Mouse (Mus musculus) kidney, adult 9 months (tissue): ENCODE results near the gene Rbp2.

Experiments used
- DNase-seq: peaks from one replicate; pipeline ENCODE4 v3.0.0; 2022

The Rbp2 gene

DNA sequence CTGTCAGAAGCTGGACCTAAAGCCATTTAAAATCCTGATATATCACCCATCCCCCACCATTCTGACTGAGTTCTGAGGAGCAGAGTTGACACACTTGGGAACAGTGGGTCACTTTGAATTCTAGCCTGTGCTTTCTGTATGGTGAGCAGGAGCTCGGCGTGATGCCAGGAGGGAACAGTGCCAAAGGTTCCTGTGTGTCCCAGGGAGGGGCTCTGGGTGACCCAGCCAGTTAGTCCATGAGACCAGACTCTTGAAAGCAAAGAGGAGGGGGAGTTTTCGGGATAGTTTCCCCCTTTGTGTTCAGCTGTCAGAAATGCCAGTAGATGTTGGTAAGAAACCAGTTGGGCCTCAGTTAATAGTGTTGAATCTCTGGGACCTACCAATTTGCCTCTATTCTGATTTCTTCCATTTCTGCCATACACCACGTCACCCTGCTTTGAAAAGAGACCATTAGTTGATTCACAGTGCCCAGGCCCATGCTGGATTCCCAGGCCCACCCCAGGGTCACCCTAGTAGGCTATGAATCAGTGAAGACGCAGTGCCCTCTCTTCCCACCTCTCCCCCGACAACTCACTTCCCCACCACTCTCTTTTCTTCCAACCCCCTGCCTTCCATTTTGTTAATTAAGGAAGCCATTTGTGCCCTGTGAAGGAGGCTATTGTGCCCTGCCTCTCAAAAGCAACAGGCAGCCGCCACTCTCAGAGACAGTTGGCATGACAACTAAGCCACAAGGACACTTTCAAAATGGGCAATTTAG is 39.0 kb downstream of the Rbp2 start:
- no peak for DNase-seq

DNA sequence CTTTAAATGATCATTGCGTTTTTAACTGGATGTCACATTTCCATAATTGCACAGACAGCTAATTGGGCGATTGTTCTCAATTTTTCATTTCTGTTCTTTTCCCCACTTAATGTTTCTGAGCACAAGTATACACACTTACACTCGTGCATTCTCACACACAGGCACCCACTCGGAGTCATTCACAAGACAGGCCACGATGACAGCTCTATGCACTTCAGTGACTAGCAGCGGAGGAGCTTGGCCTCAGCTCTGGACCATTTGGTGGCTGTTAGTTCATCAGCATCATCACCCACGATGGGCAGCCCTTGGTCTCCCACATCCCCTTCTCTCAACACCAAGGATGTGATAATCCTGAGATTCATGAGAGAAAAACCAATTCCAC is 39.6 kb downstream of the Rbp2 start:
- DNase-seq, result no peak

DNA sequence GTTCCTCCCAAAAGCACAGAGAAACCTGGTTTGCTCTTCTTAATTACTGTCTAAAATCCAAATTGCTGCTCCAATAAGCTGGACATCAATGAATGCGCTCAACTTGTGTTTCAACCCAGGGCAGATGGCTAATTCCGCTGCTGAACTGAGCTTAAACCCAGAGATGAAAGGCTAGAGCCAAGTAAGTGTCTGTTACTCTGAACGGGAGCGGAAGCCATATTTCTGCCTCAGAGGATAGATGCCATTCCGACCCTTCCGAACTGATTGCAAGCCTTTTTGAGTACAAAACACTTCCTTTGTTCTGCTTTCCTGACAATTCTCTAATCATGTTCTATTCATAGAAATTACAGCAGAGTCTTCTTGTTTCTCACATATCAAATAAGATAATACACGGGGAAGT is 41.3 kb downstream of the Rbp2 start:
- peak; percentile 20 for DNase-seq

DNA sequence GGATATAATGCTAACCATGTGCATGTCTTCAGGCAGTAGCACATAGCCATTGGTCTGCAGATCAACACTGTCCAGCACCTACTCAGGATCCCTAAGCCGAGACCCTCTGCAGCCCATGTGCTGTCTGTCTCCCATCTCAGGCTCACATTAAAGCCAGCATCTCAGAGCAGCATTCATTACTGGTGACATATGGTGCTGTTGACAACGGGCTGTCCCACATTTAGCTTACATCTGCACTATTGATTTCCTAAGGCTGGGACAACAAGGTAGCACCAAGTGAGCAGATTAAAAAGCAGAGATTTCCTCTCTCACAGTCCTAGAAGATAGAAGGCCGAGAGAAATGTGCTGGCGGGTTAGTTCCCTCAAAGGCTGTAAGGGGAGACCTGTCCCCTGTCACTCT is 43.9 kb downstream of the Rbp2 start:
- DNase-seq, result no peak

DNA sequence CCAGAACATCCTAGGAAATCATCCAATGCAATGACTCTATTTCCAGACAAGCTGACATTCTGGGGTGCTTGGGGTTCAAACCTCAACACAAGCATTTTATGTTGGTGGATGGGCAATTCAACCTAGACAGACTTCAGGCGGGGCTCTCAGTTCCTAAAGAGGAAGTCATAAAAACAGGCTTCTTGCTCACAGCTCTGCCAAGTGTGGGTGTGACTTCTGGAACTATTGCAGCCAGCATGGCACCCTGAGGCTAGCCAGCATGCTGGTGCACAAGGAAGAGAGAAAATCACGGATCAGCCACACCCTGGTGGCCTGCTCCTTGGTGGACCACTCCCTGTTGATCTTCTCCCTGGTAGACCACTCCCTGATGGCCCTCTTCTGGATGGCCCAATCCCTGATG is 45.1 kb downstream of the Rbp2 start:
- DNase-seq, result no peak

DNA sequence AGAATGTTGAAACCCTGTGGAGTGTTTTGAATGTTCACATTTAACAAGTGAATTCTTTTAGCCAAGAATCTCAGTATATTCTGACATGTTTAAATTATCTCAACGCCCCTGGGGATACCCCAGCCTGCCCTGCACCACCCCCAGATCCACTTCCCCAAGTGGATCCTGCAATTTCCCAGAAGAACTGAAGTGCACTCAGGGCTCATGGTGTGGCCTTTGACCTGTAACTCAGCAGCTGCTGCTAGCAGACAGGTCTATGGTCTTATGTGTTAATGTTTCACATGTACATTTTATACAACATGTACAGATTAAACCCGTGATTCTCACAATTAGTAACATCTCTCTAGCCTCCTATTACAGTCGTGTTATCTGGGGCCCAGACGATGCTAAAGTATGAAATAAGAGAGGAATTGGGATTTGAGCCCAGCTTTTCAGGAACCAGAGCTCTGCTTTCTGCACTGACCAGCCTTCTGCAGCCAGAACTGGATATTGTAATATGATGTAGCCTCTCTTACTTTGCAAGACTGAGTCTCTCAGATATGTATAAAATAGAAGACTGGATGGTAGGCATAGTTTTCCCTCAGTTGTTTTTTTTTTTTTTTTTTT is 48.9 kb downstream of the Rbp2 start:
- no peak for DNase-seq

DNA sequence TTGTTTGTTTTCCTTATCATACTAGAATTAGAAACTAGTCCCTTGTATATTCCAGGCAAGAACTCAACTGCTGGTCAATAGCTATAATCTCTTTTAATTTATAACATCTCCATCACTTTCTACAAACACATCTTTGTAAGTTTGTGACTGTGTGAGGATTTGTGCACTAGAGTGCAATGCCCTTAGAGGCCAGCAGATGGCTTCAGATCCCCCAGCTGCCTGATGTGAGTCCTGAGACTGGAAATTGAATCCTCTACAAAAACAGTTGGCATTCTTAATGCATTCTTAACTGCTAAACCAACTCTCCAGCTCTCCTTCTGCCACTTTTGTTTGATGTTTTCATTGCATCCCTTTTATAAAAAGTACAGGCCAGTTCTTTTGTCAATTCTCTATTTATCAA is 49.8 kb downstream of the Rbp2 start:
- DNase-seq, result no peak

DNA sequence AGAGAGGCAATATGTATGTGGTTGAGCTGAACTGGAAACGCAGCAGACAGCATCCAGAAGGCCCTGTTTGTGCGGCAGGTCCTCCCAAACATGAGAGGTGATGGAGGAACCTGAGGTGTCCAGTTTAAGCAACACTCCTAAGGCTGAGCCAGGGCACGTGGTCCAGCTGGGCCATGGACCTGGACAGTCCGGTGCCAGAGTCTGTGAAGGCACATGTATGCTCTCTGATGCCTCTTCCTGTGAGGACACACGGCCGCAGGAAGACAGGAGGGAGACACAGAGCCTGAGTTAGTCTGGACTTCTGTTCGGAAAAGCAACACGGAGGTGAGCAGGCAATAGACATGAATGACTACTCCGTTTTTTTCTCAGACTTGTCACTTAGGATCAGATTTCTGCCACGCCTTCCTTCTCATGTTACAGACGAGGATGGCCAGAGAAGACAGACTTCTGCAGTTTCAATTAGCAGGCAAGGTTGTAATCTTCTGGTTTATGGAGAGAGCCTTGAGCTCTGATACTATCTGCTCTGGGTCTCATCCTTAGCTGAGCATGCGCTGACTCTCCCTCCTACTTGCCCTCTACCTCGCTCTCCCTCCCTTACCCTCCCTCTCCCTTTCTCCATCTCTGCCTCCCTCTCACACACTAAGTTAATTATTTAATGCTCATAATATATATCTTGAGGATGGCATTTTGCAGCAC is 52.2 kb downstream of the Rbp2 start:
- no peak for DNase-seq

DNA sequence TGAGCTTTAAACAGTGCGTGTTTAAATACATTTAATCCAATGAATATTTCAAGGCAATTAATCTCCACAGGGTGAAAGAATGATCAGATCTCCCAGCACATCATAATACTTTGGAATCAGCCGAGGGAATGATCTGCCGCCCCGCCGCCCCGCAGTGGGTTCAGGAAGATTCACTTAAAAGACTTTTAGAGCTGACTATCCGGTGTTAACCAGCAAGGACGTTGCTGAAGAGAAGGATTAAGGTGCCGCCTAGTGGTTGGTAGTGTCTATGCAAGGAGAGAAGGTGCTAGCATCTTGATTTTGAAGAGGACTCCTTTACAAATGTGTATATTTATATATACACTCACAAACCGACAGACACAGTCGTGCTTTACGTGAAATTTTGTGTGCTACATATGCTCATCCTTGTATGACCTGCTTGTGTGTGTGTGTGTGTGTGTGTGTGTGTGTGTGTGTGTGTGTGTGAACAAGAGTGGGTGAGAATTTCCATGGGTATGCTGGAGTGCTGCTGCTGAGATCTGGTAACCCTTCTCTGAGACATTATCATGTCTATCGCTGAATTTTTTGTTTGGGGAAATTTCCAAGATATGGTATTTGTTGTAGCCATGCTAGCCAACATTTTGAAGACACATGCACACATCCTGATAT is 52.9 kb downstream of the Rbp2 start:
- DNase-seq, result peak; percentile 74

DNA sequence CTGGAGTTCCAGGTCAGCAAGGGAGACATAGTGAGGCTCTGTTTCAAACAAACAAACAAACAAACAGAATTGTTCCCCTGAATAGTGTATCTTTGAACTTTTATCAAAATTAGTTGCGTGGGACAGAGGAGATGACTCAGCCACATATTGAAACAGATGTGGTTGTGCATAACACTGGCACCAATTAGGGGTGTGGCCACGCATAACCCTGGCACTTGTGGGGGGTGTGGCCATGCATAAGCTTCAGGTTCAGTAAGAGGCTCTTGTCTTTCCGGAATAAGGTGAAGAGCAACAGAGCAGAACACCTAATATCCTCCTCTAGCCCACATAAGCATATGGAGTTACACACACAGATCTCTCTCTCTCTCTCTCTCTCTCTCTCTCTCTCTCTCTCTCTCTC is 58.1 kb downstream of the Rbp2 start:
- no peak for DNase-seq
